Mouse (Mus musculus): Measurements from ENCODE around the gene Mgat4c.
"Not testable (repeated sequence)": the region's sequence is repeated elsewhere in the genome, so short reads cannot be mapped to it uniquely, and the experiment has no call there.

The Mgat4c gene

DNA sequence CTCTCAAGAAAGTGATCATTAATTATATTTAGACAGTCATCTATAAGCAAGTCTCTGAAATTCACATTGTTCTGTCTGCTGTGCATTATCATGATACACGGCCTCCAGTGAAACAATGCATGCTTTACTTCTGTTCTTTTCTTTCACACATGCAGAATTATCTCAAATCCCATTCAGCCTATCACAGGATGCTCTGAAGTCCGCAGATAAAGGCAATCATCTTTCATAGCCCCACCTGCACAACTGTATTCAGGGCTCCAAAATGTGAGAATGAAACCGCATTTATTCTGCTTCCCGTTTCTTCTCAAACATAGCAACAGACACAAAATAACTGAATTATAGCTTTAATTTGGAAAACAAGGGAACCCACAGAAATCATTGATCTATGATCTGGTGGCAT is 446.1 kb downstream of the Mgat4c start:
- no peak for ATAC-seq (ENCODE audit: low TSS enrichment)

DNA sequence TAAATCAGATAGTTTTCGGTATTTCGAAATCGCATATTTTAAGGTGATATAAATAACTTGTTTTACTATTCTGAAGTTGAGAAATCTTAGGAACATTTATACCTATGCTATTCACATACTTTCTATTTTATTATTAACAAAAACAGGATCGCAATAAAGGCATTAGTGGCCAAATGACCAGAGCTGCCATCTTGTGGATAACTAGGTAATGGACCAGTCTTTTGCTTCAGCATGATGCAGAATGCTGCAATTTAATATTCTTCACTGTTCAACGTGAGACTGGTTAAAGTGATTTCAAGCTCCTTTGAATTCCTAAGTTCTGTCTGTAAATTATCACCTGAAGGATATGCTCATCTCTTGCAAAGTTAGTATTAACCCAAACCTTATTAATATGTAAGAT is 473.6 kb downstream of the Mgat4c start:
- ATAC-seq (ENCODE audit: low TSS enrichment) = no peak

DNA sequence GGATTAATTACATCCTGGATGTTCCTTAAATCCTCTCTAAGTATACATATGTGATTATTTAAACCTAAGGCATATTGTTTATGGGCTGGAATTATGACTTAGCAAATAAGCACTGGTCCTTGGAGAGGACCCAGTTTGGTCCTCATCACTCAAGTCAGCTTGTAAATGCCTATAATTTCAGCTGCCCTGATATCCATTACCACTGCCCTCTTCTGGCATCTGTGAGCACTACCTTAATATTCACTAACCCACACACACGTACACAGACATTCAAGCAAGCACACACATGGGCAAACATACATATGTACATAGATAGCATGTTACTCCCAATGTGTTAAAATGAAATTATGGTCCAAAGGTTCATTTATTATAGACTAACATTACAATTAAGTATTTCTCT is 474.6 kb downstream of the Mgat4c start:
- no peak for ATAC-seq (ENCODE audit: low TSS enrichment)

DNA sequence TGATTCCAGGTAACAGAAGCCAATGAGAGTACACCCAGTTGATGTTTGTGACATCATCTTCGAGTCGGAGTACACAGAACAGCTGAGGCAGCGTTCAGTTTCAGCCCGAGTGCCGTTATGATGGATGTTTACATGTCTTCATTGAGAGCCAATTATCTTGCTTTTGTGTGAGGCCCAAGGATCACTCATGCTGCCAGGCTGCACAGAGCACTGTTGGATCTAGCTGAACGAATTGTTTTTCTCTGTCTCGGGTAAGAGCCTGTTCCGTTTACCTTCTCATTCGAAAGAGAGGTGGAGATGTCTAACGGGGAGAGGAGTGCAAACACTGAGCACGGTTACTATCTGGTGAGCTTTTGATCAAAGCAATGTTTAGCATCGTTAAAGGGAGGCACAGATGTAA is 477.5 kb downstream of the Mgat4c start:
- ATAC-seq (ENCODE audit: low TSS enrichment) = peak; percentile 89

DNA sequence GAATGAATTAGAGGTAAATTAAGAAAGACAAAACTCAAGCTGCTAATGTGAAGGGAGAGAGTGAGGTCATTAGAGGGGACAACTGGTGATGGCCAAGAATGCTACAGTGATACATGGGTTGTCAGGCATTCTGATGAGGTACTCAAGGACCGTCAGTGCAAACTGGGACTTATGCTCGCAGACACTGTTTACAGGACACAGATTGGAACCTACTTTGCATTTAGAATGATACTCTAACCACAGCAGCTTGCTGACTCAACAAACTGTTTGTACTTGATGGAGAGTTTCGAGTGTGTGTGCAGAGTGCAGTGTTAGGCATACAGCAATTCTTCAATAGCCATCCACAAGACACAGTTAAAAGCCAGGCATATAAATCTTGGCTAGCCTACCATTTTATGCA is 503.4 kb downstream of the Mgat4c start:
- peak; percentile 96 for ATAC-seq (ENCODE audit: low TSS enrichment)

DNA sequence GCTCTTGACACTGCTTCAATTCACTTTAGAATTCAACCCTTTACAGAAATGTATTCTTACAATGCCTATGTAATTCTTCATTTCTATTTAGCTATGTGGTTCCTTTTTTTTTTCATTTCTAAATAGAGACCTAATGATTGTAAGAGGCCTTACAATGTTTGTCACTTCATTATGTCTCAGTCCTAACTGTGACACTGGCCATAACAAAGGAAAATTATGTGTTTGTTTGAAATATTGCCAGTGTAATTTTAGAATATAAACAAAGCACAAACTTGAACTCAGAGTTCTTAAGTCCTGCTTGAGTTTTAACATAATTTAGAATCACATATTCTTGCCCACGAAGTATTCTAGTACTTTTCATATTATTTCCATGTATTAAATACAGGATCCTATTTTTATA is 510.4 kb downstream of the Mgat4c start:
- ATAC-seq (ENCODE audit: low TSS enrichment) = no peak

DNA sequence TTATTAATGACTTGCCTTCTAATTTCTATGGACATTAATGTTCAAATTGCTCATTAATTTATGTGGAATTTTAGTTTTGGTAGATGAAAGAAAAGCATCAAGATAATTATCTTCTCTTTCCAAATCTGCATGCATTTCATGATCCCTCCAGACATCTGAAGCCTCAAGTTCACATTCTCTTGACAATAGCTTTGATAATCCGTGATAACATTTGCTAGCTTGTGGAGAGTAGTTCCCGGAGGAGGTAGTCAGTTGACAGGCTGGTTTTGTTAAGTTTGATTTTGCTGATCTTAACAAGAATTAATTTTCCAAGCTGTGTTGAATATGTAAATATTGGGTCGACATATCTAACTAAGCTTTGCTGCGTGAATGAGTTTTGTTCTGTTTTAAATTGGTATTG is 515.6 kb downstream of the Mgat4c start:
- no peak for ATAC-seq (ENCODE audit: low TSS enrichment)

DNA sequence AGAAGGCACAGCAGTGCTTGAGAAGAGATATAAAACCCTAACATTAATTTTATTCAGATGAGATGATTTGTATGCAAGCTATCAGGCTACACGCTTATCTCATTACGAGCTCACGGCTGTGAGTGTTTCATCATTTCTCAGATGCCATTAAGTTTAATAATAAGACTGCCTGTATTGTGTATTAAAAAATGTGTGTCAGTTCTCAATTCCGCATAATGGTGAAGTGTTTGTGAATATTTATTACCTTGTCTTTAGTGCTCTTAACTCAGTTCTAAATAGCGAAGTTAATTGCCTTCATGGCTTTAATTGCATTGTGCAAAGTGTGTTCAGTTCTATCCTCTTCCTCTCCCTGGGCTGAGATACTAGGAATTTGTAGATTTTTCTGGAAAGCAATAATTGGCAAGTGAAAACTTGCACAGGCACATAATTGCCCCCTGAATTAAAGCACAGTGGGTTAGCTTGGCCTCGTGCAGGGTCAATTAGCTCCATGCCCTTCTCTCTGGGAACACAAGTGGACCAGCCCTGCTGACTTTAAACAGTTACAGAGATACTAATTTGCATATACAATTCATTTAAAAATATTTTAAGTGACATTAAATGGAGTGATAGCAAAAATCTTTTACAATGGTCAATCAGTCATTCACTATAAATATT is 557.4 kb downstream of the Mgat4c start:
- no peak for ATAC-seq (ENCODE audit: low TSS enrichment)

DNA sequence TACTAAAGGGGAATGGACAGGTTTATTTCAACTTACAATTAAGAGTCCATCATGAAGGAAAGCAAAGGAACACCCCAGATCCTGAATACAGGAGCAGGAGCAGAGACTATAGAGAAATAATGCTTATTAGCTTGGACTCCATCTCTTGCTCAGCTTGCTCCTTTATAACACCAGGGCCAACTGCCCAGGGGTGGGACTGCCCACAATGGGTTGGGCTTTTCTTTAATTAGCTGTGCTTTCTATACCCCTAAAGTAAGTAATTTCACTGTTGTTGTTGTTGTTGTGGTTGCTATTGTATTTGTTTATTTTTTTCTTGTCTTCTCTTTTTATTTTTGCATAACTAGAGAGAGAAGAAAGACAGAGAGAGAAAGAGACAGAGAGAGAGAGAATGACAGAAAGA is 562.6 kb downstream of the Mgat4c start:
- no peak for ATAC-seq (ENCODE audit: low TSS enrichment)

DNA sequence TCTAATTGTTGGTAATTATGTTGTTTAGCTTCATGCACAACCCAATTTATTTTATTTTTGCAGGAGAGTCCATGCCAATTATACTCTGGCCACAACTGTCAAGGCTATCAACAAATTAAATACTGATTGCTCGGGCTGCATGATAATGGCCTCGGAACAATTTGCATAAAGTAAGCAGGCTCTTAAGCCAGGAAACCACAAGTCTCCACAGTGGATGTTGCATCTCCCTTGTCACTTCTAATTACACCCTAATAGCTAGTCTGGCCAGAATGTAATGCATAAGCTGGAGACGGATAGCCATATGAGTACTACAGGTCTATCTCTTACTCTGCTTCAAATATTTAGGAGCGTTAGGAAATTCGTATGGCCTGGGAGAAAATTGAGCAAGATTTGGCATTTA is 563.3 kb downstream of the Mgat4c start:
- ATAC-seq (ENCODE audit: low TSS enrichment) = no peak

DNA sequence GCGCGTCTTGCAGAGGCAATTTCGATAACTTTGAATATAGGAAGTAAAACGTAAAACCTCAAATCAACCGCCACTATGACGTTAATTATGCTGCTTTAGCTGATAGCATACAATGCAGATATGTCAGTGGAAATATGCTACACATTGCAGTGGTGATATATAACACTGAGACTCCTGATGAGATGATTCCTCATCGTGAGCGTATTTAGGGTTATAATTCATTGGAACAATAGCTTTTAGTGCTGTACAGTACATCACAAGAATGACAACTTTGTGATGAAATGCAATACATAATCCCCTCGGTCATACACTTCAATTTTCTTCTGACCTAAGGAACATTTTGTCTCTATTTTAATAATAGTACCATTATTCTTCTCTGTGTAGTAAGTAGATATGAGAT is 564.0 kb downstream of the Mgat4c start:
- no peak for ATAC-seq (ENCODE audit: low TSS enrichment)

DNA sequence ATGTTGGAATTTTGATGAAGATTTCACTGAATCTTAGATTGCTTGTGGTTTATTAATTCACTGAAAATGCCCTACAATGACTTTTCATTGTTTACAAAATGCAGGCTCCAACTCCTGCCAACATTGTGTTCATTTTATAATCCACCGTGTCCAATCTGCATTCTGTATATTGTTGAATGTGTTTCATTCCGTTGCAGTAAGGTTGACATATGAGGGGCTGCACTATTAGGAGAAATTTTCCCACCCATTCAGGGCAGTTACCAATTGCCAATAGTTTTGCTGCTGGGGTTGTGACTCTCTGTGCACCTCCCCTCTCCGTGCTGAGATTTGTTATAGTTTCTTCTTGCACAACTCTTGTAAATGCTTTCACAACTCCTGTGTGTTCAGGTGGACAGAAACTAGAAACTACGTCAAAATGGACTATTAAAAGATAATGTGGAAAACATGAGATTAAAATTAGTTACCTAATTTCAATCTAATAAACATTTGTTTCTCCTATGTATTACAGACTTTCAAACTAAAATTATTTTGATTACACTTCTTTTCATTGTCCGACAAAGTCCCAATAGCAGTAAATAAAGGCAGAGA is 627.7 kb downstream of the Mgat4c start:
- ATAC-seq (ENCODE audit: low TSS enrichment) = no peak

DNA sequence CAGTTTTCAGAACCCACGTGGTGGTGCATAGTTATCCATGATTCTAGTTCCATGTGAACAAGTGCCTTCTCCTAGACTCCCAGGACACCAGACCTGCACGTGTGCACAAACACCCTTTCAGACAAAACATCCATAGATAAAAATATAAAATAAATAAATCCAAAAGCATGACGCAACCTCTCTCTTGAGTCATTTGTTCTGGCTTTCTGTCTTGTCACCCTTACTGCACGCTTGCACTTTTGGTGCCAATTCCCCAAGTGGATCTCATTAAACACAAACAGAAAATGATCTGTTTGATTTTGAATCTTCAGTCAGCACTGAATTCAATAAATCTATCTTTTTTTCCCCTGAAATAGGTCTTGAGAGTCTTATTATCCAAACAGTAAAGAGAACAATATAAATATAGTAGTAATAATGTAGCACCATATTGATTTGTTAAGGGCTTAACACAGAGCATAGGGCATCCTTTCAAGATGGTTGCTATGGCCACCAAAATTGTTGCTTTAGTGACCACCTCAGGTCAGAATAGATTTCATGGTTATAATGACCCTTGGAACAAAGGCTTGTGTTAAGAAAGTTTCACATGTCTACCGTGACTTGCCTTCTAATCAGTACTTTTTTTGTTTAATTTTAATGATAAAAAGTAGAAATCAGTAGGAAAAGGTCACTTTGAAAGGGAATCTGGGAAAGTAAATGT is 684.5 kb downstream of the Mgat4c start:
- ATAC-seq (ENCODE audit: low TSS enrichment) = no peak

DNA sequence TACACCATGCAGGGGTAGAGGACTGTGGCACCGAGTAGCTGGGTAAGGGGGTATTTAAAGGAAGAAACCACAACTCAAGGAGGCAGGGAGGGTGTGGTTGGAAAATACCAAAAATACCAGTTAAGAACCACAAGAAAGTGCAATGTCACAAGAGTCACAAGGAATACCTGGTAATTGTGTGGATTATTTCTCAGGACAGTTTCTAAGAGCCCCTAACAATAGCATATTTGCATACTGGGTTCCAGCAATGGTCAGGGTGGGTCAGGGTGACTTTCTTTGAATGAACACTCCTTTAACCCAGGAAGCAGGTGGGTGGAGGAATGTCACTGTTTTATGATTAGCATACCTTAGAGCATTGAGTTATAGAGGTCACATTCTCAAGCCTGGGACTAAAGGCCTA is 689.3 kb downstream of the Mgat4c start:
- no peak for ATAC-seq (ENCODE audit: low TSS enrichment)

DNA sequence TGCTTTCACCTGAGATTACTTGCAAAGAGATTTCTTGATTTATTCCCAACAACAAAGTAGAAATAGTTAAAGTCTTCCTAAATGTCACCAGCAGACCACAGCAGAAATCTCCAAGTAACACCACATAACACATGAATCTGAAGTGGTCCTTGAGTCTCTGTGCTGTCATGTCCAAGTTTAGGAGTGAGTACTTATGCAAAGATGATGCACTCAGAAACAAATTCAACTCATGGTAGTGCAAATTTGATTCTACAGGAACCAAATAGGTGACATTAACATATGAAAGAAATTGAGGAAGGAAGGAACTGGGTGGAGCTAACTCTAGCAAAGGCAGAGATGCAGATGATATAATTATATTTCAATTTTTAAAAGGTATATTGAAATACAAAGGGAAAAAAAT is 690.8 kb downstream of the Mgat4c start:
- ATAC-seq (ENCODE audit: low TSS enrichment) = no peak

DNA sequence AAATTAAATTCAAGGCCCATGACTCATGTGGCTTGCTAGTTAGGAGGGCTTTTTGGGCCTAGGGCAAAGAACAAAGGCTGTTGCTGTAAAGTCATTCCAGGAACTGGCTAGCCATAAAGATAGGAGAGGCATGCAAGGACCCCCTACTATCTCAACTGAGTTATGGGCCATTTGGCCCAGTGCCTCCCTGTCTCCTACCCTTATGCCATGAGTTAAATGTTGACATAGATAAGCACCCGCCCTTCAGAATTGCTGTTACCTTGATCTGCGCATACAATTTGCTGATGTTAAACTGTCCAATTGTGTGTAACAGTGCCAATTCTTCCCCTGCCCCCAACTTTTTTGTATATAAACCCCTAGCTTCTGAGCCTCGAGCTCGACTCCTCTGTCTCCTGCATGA is 692.8 kb downstream of the Mgat4c start:
- ATAC-seq (ENCODE audit: low TSS enrichment) = no peak

DNA sequence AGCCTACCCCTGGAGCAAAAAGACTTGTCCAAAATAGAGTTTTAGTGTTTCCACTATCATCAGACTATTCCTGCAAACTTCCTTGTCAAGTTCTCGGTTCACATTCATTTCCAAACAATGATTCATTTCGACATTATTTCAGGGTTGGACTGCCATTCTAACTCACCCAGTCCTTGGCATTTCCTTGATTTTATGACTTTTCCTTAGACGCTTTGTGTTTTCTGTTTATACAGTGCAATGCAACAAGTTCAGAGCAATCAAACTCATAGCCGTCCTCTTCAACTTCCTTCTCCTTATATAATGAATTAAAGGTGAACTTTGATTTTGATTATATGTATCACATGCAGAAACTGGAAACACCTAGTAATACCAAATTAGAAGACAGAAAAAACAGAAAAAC is 696.1 kb downstream of the Mgat4c start:
- no peak for ATAC-seq (ENCODE audit: low TSS enrichment)

DNA sequence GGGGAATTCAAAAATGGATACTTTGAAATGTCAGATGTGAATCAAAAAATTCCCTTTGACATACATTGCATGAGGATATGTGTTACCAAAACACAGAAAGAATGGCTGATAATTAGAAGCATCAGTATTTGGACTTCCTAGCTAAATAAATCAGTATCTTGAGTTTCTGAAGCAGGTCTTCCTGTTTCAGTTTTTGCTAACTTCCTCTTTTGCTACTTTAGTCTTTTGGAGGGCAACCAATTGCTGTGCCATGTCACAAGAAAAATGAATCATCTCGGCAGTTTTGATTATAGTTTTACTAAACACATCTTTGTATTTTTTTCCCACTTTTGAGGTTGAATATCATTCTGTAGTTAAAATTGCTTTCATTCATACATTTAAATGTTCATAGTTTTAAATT is 707.9 kb downstream of the Mgat4c start:
- ATAC-seq (ENCODE audit: low TSS enrichment) = no peak

DNA sequence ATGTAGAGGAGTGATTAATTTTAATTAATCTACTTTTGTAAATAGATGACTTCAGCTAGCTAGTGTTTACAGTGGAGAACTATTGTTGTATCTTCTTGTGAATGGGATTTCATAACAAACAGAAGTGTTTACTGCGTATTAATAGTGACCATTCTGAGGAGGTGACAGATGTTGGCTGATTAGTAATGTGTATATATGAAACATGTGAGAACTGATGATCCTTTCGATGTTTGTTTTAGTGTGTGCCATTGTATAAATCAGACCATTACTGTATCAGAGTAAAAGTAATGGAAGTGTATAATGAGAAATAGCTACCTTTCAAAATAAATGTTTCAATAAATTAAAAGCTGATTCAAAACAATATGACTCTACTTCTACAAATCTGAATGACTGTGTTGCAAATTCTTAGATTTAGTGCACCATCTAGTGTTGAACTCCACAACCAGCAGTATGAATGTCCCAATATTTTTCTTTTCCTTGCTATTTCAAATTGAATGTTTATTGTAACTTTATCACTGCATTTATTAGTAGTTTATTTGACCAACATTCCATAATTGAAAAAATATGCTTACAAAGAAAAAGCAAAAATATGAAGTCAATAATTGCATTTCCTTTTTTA is 736.5 kb downstream of the Mgat4c start:
- peak; percentile 76; the same call in 1 of the 2 replicates for ATAC-seq (ENCODE audit: low TSS enrichment)

DNA sequence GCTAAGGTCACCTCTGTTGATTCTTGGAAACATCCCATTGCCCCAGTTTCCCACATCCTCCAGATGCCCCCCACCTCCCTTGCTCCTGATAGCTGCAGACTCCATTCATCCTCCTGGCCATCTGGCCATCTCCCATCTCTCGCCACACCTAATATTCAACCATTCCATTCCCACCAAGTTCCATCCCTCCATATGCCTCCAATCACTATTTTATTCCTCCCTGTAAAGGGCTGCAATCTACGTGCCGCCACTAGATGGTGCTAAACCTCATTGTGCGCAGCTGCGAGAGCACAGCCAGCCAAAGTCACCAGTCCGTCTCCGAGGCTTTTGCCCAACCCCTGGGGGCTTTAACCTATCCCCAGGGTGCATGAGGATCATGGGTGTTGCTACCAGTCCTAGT is 753.8 kb downstream of the Mgat4c start:
- peak; percentile 59; the same call in 1 of the 2 replicates for ATAC-seq (ENCODE audit: low TSS enrichment)

DNA sequence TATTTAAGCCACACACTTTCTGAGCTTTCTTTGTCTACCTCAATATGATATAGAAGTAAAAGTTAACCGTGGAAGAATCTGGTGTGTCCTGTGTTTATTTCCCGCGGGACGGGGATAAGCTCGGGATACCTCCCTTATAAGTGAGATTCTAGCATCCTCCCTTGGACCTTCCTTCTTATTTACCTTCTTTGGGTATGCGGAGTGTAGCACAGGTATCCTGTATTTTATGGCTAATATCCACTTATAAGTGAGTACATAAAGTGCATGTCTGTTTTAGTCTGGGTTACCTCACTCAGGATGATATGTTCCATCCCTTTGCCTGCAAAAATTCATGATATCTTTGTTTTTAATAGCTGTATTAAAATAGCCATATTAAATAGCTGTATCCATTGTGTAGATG is 754.2 kb downstream of the Mgat4c start:
- ATAC-seq (ENCODE audit: low TSS enrichment) = not testable (repeated sequence)
